Mouse (Mus musculus) CH12.LX (cell line): ENCODE results near the gene Aldh3b1. TPM values are rescaled to one million over a fixed set of nuclear protein-coding genes. Genes with fewer than 3 reads are reported as not detected.

Experiments
- DNase-seq: peaks from one replicate; pipeline ENCODE4 v3.0.0-alpha.2; 2013; ENCODE audit errors: extremely low read depth
- H3K27ac ChIP-seq: 2 replicates; pipeline ENCODE4 v1.5.1; 2012; ENCODE audit warnings: low read depth, mild to moderate bottlenecking, control low read depth, moderate library complexity; ENCODE audit not compliant: insufficient read depth
- H3K27me3 ChIP-seq: replicated peaks from 2 replicates; pipeline ENCODE3; 2012; ENCODE audit warnings: inconsistent platforms
- H3K36me3 ChIP-seq, 2 experiments: replicated peaks in 1 of 2; 2 replicates each; pipeline versions ENCODE3 to v1.6.1; 2012; ENCODE audit warnings: inconsistent platforms in 1 of 2, low read length in 1 of 2, mild to moderate bottlenecking in 1 of 2, mixed read lengths in 1 of 2, moderate library complexity in 1 of 2; ENCODE audit not compliant: control insufficient read depth in 1 of 2, insufficient read depth in 1 of 2
- H3K4me1 ChIP-seq, 2 experiments: 2 replicates each; pipeline ENCODE4 v1.6.1; 2012; ENCODE audit warnings: inconsistent platforms in 1 of 2, moderate library complexity in 1 of 2; ENCODE audit not compliant: insufficient read depth in 2 of 2, control insufficient read depth in 1 of 2
- H3K4me2 ChIP-seq: 2 replicates; pipeline ENCODE4 v1.6.1; 2012; ENCODE audit warnings: low read depth, mild to moderate bottlenecking, control low read depth; ENCODE audit not compliant: poor library complexity, insufficient read depth, severe bottlenecking
- H3K4me3 ChIP-seq, 3 experiments: fragments of 150-350 bp in 1 of 3; sonication (generic) in 1 of 3; replicated peaks in 1 of 3; 2 replicates each; pipeline versions ENCODE3 to v1.5.1; 2011 to 2012; ENCODE audit warnings: low read depth in 2 of 3, low read length in 2 of 3, mild to moderate bottlenecking in 2 of 3, moderate library complexity in 2 of 3, control low read depth in 1 of 3, improper control_type of control experiment in 1 of 3, inconsistent platforms in 1 of 3, mixed read lengths in 1 of 3; ENCODE audit not compliant: poor library complexity in 1 of 3
- H3K79me2 ChIP-seq: replicated peaks from 2 replicates; pipeline ENCODE4 v1.6.1; 2012; ENCODE audit warnings: mild to moderate bottlenecking, moderate library complexity; ENCODE audit not compliant: control insufficient read depth, poor library complexity, insufficient read depth, severe bottlenecking; ENCODE audit errors: extremely low read depth
- H3K9ac ChIP-seq: 2 replicates; pipeline ENCODE4 v1.6.1; 2012; ENCODE audit warnings: low read depth, mild to moderate bottlenecking, control low read depth, moderate library complexity; ENCODE audit not compliant: insufficient read depth
- H3K9me3 ChIP-seq: replicated peaks from 2 replicates; pipeline ENCODE3; 2012; ENCODE audit warnings: low read length, inconsistent platforms, mixed read lengths
- BHLHE40 ChIP-seq: IDR thresholded peaks from 2 replicates; pipeline ENCODE4 v1.6.1; 2011; ENCODE audit warnings: mild to moderate bottlenecking, low read depth, low read length, improper control_type of control experiment
- CHD1 ChIP-seq: IDR thresholded peaks from 2 replicates; pipeline ENCODE4 v1.6.1; 2012; ENCODE audit warnings: low read depth, low read length, improper control_type of control experiment, inconsistent platforms
- CTCF ChIP-seq, 2 experiments: IDR thresholded peaks in 1 of 2; conservative IDR thresholded peaks in 1 of 2; 2 replicates each; pipeline ENCODE4 v1.5.1; 2011 to 2012; ENCODE audit warnings: low read depth in 2 of 2, low read length in 2 of 2, improper control_type of control experiment in 1 of 2, inconsistent platforms in 1 of 2, mild to moderate bottlenecking in 1 of 2, moderate library complexity in 1 of 2
- E2F4 ChIP-seq: IDR thresholded peaks from 2 replicates; pipeline ENCODE4 v1.6.1; 2011; ENCODE audit warnings: low read depth, low read length, improper control_type of control experiment; ENCODE audit not compliant: insufficient replicate concordance
- EP300 ChIP-seq: IDR thresholded peaks from 2 replicates; pipeline ENCODE4 v1.6.1; 2011; ENCODE audit warnings: low read length, improper control_type of control experiment
- GABPA ChIP-seq: IDR thresholded peaks from 2 replicates; pipeline ENCODE4 v1.6.1; 2012; ENCODE audit warnings: low read depth, low read length, improper control_type of control experiment, inconsistent platforms; ENCODE audit not compliant: insufficient replicate concordance
- HCFC1 ChIP-seq: IDR thresholded peaks from 2 replicates; pipeline ENCODE4 v1.6.1; 2012; ENCODE audit warnings: low read depth, mild to moderate bottlenecking, inconsistent platforms, low read length, improper control_type of control experiment
- KAT2A ChIP-seq: IDR thresholded peaks from 2 replicates; pipeline ENCODE4 v1.6.1; 2012; ENCODE audit warnings: low read length, improper control_type of control experiment, inconsistent platforms; ENCODE audit not compliant: insufficient replicate concordance
- MAFK ChIP-seq: IDR thresholded peaks from 2 replicates; pipeline ENCODE4 v1.6.1; 2011; ENCODE audit warnings: low read length, improper control_type of control experiment; ENCODE audit not compliant: insufficient replicate concordance
- MAZ ChIP-seq: IDR thresholded peaks from 2 replicates; pipeline ENCODE4 v1.6.1; 2012; ENCODE audit warnings: low read depth, mild to moderate bottlenecking, inconsistent platforms, low read length, improper control_type of control experiment, moderate library complexity
- MEF2A ChIP-seq: IDR thresholded peaks from 2 replicates; pipeline ENCODE4 v1.6.1; 2014; ENCODE audit warnings: low read depth, mild to moderate bottlenecking, inconsistent platforms, low read length, improper control_type of control experiment, borderline replicate concordance
- MXI1 ChIP-seq: IDR thresholded peaks from 2 replicates; pipeline ENCODE4 v1.6.1; 2011; ENCODE audit warnings: mild to moderate bottlenecking, low read depth, low read length, improper control_type of control experiment
- NELFE ChIP-seq: IDR thresholded peaks from 2 replicates; pipeline ENCODE4 v1.6.1; 2011; ENCODE audit warnings: low read depth, low read length, improper control_type of control experiment
- NRF1 ChIP-seq: IDR thresholded peaks from 2 replicates; pipeline ENCODE4 v1.6.1; 2014; ENCODE audit warnings: low read depth, mild to moderate bottlenecking, inconsistent platforms, low read length, improper control_type of control experiment, moderate library complexity
- PAX5 ChIP-seq: IDR thresholded peaks from 2 replicates; pipeline ENCODE4 v1.6.1; 2012; ENCODE audit warnings: low read length, inconsistent platforms, mixed read lengths
- RAD21 ChIP-seq: IDR thresholded peaks from 2 replicates; pipeline ENCODE4 v1.6.1; 2011; ENCODE audit warnings: low read depth, mild to moderate bottlenecking, low read length, improper control_type of control experiment, moderate library complexity
- RCOR1 ChIP-seq: conservative IDR thresholded peaks from 2 replicates; pipeline ENCODE4 v1.6.1; 2012; ENCODE audit warnings: low read depth, mild to moderate bottlenecking, inconsistent platforms, low read length, improper control_type of control experiment
- SIN3A ChIP-seq: IDR thresholded peaks from 2 replicates; pipeline ENCODE4 v1.6.1; 2012; ENCODE audit warnings: low read length, improper control_type of control experiment, inconsistent platforms
- SMC3 ChIP-seq: IDR thresholded peaks from 2 replicates; pipeline ENCODE4 v1.6.1; 2011; ENCODE audit warnings: low read depth, low read length, improper control_type of control experiment
- TBP ChIP-seq: conservative IDR thresholded peaks from 2 replicates; pipeline ENCODE4 v1.6.1; 2011; ENCODE audit warnings: low read depth, low read length, improper control_type of control experiment
- UBTF ChIP-seq: IDR thresholded peaks from 2 replicates; pipeline ENCODE4 v1.6.1; 2012; ENCODE audit warnings: low read depth, mild to moderate bottlenecking, inconsistent platforms, low read length, improper control_type of control experiment, moderate library complexity
- ZC3H11A ChIP-seq: IDR thresholded peaks from 2 replicates; pipeline ENCODE4 v1.6.1; 2012; ENCODE audit warnings: low read depth, mild to moderate bottlenecking, inconsistent platforms, low read length, improper control_type of control experiment
- ZNF384 ChIP-seq: IDR thresholded peaks from 2 replicates; pipeline ENCODE4 v1.6.1; 2012; ENCODE audit warnings: low read depth, low read length, improper control_type of control experiment, inconsistent platforms
- dilution Hi-C: fragments of 300-500 bp; cut with MboI; formaldehyde crosslinking; loops from 2 replicates; pipeline ENCODE4 v1.14.3; 2020; ENCODE audit warnings: low sequenced_read_pairs; ENCODE audit not compliant: extremely low pct_unique_long_range_greater_than_20kb, extremely low pct_ligation_motif_present
- in situ Hi-C: fragments of 300-500 bp; cut with MboI; formaldehyde crosslinking; loops from 3 replicates; pipeline ENCODE4 v1.14.3; 2019; ENCODE audit warnings: low sequenced_read_pairs, low pct_ligation_motif_present, low pct_unique_long_range_greater_than_20kb, mixed read lengths
- polyA plus RNA-seq: library from polyadenylated mRNA; unstranded; fragments of >175 nt; gene quantifications from 2 replicates; pipeline ENCODE4 v1.2.1, GENCODE M21; 2012; ENCODE audit warnings: low read depth; ENCODE audit not compliant: insufficient read length
- total RNA-seq, 2 experiments: library from RNA; depleted of rRNA; stranded (reverse); fragments of 300-350 nt in 1 of 2; fragments of >200 nt in 1 of 2; gene quantifications; 2 replicates each; pipeline ENCODE4 v1.2.3; 2012 to 2014

Aldh3b1 gene
- total and polyA plus RNA-seq, 3 experiments: 5.9 to 8.1 (median 8.1) TPM

DNA sequence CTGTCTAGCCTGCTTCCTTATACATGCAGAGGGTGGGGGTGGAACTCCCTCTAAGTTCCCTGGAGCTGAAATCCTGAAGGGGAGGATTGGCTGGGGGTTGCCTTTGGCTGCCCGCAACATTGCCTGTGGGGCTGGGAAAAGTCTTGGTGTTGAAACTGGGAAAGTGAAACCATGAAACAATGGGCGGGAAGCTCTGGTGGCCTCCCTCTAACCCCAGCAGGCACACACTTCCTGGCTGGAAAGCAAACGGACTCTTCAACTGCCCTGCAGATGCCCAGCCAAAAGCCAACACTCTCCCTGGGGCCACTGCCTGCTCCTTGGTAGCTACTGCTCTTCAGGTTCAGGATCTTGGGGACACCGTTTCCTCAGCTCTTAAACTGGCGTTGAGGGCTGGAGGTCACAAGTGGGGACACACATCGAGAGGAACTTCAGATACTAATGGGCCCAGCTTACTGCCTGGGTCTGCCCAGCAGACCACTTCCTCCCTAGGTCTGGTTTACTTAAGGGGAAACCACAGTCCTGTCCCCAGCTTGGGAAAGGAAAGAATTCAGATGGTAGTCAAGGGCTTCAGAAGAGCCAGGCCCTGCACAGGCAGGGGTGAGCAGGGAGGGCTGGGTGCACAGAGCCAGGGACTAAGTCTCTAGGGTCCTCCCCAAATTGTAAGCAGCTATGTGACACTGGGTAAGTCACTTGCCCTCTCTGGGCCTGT is 24.2 kb downstream of the Aldh3b1 start:
- Histone ChIP-seq H3K4me3 (peak overlapping the region; percentile 0 to 92 (median 75)), H3K9ac (peak overlapping the region; percentile 71), H3K27me3 (no peaks in the 10 kb centered on the region), H3K4me2 (peak overlapping the region; percentile 84), H3K9me3 (no peaks in the 10 kb centered on the region), H3K27ac (no peak overlapping the region), H3K79me2 (peaks cover 4% of the 10 kb centered on the region), H3K36me3 (peaks cover 56 to 70% of the 10 kb centered on the region in 2 experiments), H3K4me1 (peaks cover 6 to 44% of the 10 kb centered on the region in 2 experiments)
- dilution Hi-C loops: no loop called here
- DNase-seq: peak; percentile 36
- in situ Hi-C loops: loop anchor here (5.0 kb wide), 1 partner anchor 37 kb away; no protein-coding TSS in a partner anchor
- TF ChIP-seq MXI1: no peak
- TF ChIP-seq MEF2A: peak; percentile 11; the same call in 1 of the 2 replicates

DNA sequence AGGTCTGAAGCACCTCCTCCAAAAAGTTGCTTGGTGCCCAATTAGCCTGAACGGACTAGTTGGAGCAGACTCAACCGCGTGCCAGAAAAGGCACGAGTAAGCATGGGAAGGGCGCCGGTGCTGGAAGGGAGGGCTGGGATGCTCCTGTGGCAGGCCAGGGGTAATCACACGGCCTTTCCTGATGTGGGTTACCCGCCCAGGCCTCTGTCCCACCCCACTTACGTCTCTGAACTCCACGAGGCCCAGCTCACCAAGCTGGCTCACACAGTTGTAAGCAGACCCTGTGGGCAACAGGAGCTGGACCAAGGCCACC is 25.3 kb downstream of the Aldh3b1 start:
- H3K27me3 ChIP-seq: no peaks in the 10 kb centered on the region
- no peak for TF ChIP-seq BHLHE40
- TF ChIP-seq PAX5: no peak
- TF ChIP-seq SIN3A: no peak
- no peak for TF ChIP-seq ZC3H11A
- no peak for TF ChIP-seq MAFK
- no peak for TF ChIP-seq MXI1
- no peak for TF ChIP-seq GABPA
- TF ChIP-seq KAT2A: no peak
- TF ChIP-seq MAZ: no peak
- no peaks in the 10 kb centered on the region for H3K9me3 ChIP-seq
- dilution Hi-C loops: no loop called here
- in situ Hi-C loops: no loop called here
- peaks cover 8 to 52% of the 10 kb centered on the region in 2 experiments for H3K4me1 ChIP-seq
- H3K4me3 ChIP-seq: no peak overlapping the region
- H3K79me2 ChIP-seq: peaks cover 4% of the 10 kb centered on the region
- no peak overlapping the region for H3K4me2 ChIP-seq
- DNase-seq: no peak
- H3K27ac ChIP-seq: no peak overlapping the region
- H3K36me3 ChIP-seq: peaks cover 46 to 66% of the 10 kb centered on the region in 2 experiments
- no peak overlapping the region for H3K9ac ChIP-seq

GRCm38 (mm10) chr19:3903648-3904362 is 25.8 kb downstream of the Aldh3b1 start:
- Histone ChIP-seq H3K4me3 (no peak overlapping the region), H3K27ac (no peak overlapping the region), H3K9ac (no peak overlapping the region), H3K4me1 (peaks cover 11 to 57% of the 10 kb centered on the region in 2 experiments), H3K4me2 (no peak overlapping the region), H3K79me2 (peaks cover 4% of the 10 kb centered on the region), H3K27me3 (no peaks in the 10 kb centered on the region), H3K9me3 (no peaks in the 10 kb centered on the region), H3K36me3 (peaks cover 42 to 64% of the 10 kb centered on the region in 2 experiments)
- in situ Hi-C loops: no loop called here
- dilution Hi-C loops: no loop called here
- TF ChIP-seq CHD1 (no peak), NRF1 (no peak), GABPA (no peak), CTCF (conservative IDR thresholded peaks at IDR 0.05 in 1 of 2, IDR thresholded peaks at IDR 0.05 in 1 of 2; ENCODE audit: low read depth in 2 of 2, low read length in 2 of 2) (no peak), ZNF384 (no peak), MAZ (no peak), HCFC1 (no peak), KAT2A (no peak), SIN3A (no peak), E2F4 (no peak), MAFK (no peak), UBTF (no peak), RAD21 (no peak), SMC3 (no peak), MEF2A (no peak), TBP (no peak), RCOR1 (no peak), NELFE (no peak), EP300 (no peak)
- no peak for DNase-seq
